Mouse (Mus musculus): ENCODE measurements around the gene Ccdc9b.
A peak's percentile ranks its signal among the peaks of the same experiment; 100 is the strongest.

Gene Ccdc9b

DNA sequence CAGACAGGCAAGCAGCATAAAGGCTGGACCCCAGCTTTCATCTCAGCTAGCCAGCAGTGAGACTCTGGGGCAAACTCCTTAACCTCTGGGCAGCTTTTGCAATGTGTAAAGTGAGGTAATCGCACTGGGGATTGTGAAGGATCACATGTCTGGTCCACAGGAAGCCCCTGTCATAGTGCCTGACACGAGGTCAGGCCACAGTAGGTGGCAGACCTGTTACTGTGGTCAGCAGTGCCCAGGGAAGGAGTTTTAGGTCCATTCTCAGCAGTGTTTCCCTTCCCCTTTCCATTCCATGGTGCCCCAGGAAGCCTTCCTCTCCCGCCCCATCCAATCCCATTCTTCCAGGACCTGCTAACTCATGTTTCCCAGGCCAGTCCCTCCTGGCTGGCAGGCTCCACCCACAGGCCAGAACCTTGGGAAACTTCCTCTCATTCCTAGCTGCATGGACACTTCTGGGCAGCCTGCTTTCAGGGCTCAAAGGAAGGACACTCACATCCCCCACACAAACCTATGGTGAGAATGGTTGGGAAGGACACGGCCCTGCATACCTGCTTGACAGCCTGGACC lies 52.7 kb downstream of the Ccdc9b start:
- no peak for DNase-seq

DNA sequence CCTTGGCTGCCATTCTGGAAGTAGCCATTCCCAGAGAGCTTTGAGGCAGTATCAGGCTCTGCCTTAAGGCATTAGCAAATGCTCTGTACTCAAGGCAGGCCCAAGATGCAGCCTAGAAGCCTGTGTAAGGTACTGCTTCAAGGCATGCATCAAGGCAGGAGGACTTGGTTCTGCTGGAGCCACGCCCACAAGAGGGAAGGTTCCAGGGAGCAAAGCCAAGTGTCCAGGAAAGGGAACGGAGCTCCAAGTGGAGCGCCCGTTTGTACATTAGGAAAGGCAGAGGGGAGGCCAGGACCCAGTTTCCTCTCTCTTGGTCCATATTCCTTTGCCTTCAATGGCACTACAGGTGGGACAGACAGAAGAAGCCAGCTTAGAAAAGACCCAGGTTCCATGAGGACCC lies 54.0 kb downstream of the Ccdc9b start:
- no peak for DNase-seq

DNA sequence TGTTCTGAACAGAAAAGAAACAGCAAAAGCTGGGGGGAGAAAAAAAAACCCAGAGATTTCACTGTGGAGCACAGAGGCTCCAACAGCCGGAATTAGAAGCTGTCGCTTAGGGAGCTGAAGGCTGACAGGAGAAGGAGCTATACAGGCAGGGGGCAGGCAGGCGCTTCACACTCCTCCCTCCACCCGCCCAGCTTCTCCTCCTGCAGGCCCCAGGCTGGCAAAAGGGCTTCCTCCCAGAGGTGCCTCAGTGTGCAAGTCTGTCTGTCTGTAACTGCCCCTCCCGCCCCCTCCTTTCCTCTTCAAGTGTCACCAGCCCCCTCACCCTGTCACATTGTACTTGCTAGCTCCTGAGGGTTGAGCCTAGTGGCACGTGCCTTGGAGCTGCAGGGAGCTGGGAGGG lies 56.0 kb downstream of the Ccdc9b start:
- DNase-seq: peak; percentile 60

Measured in right cerebral cortex, adult 18-20 months (tissue).